Mouse (Mus musculus): ENCODE results near the gene Magea1.
"Not testable (repeated sequence)": the region's sequence is repeated elsewhere in the genome, so short reads cannot be mapped to it uniquely, and the experiment has no call there.

Magea1 gene

DNA sequence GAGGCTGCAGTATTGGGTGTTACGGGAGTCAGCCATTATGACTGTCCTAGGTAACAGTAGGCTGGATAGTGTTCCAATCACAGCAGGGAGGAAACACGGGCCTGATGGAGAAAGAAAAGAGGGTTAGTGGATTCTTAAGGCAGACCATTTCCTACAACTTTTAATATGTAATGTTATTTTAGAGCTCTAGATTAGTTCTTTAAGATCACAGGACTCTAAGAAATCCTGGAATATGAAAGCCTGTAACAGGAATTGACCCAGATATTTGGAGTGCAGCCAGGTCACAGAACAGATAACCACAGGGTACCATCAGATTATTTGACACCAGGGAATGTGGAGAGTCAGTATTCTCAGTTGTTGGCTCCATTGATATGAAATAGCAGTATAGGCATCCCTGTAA is at the start of gene Magea1:
Gene Magea1 (minus strand): TSS at position 101 of the 400 bp plus-strand sequence.
- DNase-seq (ENCODE audit: low read depth, low spot score) = not testable (repeated sequence)

DNA sequence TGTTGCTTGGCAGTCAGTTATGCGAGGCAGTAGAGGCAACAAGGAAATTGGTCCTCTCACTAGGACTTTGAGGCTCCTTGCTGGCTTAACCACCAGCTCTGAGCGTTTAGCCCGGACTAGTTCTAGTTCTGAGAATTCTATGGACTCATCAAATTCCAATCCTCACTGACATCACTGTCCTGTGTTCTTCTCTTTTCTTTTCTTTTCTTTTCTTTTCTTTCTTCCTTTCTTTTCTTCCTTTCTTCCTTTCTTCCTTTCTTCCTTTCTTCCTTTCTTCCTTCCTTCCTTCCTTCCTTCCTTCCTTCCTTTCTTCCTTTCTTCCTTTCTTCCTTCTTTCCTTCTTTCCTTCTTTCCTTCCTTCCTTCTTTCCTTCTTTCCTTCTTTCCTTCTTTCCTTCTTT is 38.7 kb upstream of the Magea1 start, which contains the start of gene Cldn34b2:
Gene Cldn34b2 (minus strand): TSS at position 101 of the 400 bp plus-strand sequence.
- not testable (repeated sequence) for DNase-seq (ENCODE audit: low read depth, low spot score)

DNA sequence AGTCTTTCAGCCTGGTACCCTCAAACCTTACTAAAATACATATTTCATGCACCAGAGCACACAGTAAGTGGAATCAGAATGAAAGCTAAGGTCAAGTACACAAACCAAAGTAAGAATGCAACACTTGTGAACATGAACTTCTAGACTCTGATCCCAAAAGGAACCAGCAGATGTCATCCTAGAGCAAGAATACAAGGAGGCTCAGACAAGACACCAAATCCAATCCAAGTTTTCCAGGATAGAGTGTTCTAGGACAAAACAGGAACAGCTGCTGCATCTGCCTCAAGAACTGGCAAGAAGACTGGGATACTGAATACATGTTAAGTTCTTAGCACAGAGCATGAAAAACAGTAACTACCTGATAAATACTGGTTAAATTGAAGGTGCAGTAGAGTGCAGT is 8.4 kb upstream of the Magea1 start:
- DNase-seq (ENCODE audit: low read depth, low spot score) = peak; percentile 26

DNA sequence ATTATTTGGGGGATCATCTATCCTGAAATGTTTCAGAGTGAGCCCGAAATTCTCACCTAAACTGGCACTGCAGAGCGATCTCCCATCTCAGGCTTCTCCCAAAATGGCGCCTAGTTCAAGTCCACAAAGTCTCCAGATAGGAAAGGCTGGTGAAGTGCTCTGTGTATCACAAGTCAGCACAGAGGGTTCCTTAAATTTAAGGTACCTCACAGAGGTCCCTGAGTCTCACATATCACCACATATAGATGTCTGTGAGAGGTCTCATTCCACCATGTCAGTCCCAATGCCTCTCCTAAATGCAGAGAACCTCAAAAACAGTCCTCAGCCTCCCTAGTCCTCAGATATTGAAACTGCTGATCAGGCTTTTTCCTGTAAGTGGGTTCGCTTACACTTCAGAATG is 4.0 kb upstream of the Magea1 start, which contains the start of gene Magea2:
Gene Magea2 (minus strand): TSS at position 101 of the 400 bp plus-strand sequence.
- not testable (repeated sequence) for DNase-seq (ENCODE audit: low read depth, low spot score)

DNA sequence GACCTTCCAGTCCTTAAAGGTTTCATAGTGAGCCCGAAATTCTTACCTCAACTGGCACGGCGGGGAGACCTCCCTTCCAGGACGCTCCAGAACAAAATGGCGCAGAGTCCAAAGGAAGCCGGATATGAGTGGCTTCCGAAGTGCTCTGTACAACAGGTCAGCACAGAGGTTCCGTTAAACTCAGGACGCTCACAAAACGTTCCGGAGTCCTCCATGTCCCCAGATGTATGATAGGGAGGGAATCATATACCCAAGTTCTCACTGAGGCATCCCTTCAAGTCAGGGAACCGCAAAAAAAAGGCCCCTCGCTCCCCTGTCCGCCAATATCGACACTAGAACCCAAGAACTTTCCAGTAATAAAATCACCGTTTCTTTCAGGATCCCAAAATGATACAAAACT is 26.5 kb downstream of the Magea1 start, which contains the start of gene Magea5:
Gene Magea5 (minus strand): TSS at position 101 of the 400 bp plus-strand sequence.
- DNase-seq (ENCODE audit: low read depth, low spot score) = not testable (repeated sequence)
